Mouse (Mus musculus) limb, embryonic 15.5 days (tissue): Measurements from ENCODE around the gene Phlpp1. TPM values are rescaled to one million over a fixed set of nuclear protein-coding genes. Genes with fewer than 3 reads are reported as not detected.

Source experiments
- ATAC-seq: fragments of 200-750 bp; cut with Nextera tagmentation; 2 replicates; pipeline ENCODE4 v1.8.0; 2017; ENCODE audit warnings: low read depth, moderate TSS enrichment; ENCODE audit not compliant: insufficient number of reproducible peaks, low FRiP score, low TSS enrichment
- H3K27ac ChIP-seq: fragments of 300-500 bp; sonication (generic); 2 replicates; pipeline ENCODE4 v1.5.1; 2015; ENCODE audit warnings: moderate library complexity, mild to moderate bottlenecking, inconsistent platforms
- H3K27me3 ChIP-seq: fragments of 300-500 bp; sonication (generic); 2 replicates; pipeline ENCODE4 v1.6.1; 2015; ENCODE audit warnings: inconsistent platforms
- H3K36me3 ChIP-seq: fragments of 300-500 bp; sonication (generic); 2 replicates; pipeline ENCODE4 v1.6.1; 2015; ENCODE audit warnings: inconsistent platforms
- H3K4me1 ChIP-seq: fragments of 300-500 bp; sonication (generic); 2 replicates; pipeline ENCODE4 v1.6.1; 2015; ENCODE audit warnings: inconsistent platforms
- H3K4me2 ChIP-seq: fragments of 300-500 bp; sonication (generic); 2 replicates; pipeline ENCODE4 v1.6.1; 2015; ENCODE audit warnings: mild to moderate bottlenecking, inconsistent platforms
- H3K4me3 ChIP-seq: fragments of 300-500 bp; sonication (generic); 2 replicates; pipeline ENCODE4 v1.5.1; 2015; ENCODE audit warnings: mild to moderate bottlenecking, inconsistent platforms
- H3K9ac ChIP-seq: fragments of 300-500 bp; sonication (generic); 2 replicates; pipeline ENCODE4 v1.6.1; 2015; ENCODE audit warnings: inconsistent platforms
- H3K9me3 ChIP-seq: fragments of 300-500 bp; sonication (generic); 2 replicates; pipeline ENCODE4 v1.6.1; 2016; ENCODE audit warnings: inconsistent platforms
- WGBS: fragments of 180-500 bp; shearing (Covaris S2); methylation state at CpG from one replicate; pipeline ENCODE4 v1.1.7; 2015; 5-methylcytosine and 5-hydroxymethylcytosine counted together
- polyA plus RNA-seq: library from polyadenylated mRNA; unstranded; fragments of >200 nt; fragmentation: Nextera tagmentation; extraction: Ambion mirVana; gene quantifications from 2 replicates; pipeline ENCODE4 v1.2.1, GENCODE M21; 2015

Phlpp1 gene
- polyA plus RNA-seq, 1 experiment from 2014 or later: 4.0 TPM

- Histone ChIP-seq H3K36me3 (no peaks in the 10 kb centered on the region), H3K4me3 (no peak overlapping the region), H3K27me3 (no peaks in the 10 kb centered on the region), H3K9me3 (no peaks in the 10 kb centered on the region), H3K27ac (no peak overlapping the region), H3K9ac (no peak overlapping the region), H3K4me2 (no peak overlapping the region), H3K4me1 (peaks cover 22% of the 10 kb centered on the region)
- no peak for ATAC-seq
- 72% methylated on average over 2 of the region's 2 CpGs for WGBS
Observed at GRCm38 (mm10) chr1:106272916-106273315, 101.4 kb downstream of the Phlpp1 start.

- no peak for ATAC-seq
- Histone ChIP-seq H3K4me3 (no peak overlapping the region), H3K9me3 (no peaks in the 10 kb centered on the region), H3K4me2 (no peak overlapping the region), H3K4me1 (peaks cover 22% of the 10 kb centered on the region), H3K27me3 (no peaks in the 10 kb centered on the region), H3K9ac (no peak overlapping the region), H3K27ac (no peak overlapping the region), H3K36me3 (no peaks in the 10 kb centered on the region)
- 73% methylated on average over 6 of the region's 6 CpGs for WGBS
Observed at GRCm38 (mm10) chr1:106273801-106274200, 102.2 kb downstream of the Phlpp1 start.

- H3K9me3 ChIP-seq: no peaks in the 10 kb centered on the region
- no peak for ATAC-seq
- no peak overlapping the region for H3K4me3 ChIP-seq
- no peak overlapping the region for H3K4me2 ChIP-seq
- 51% methylated on average over 10 of the region's 10 CpGs for WGBS
- no peak overlapping the region for H3K27ac ChIP-seq
- no peaks in the 10 kb centered on the region for H3K36me3 ChIP-seq
- no peak overlapping the region for H3K9ac ChIP-seq
- H3K27me3 ChIP-seq: no peaks in the 10 kb centered on the region
- peaks cover 25% of the 10 kb centered on the region for H3K4me1 ChIP-seq
Observed at GRCm38 (mm10) chr1:106274561-106275001, 103.0 kb downstream of the Phlpp1 start.

GRCm38 (mm10) chr1:106275142-106275541 lies 103.6 kb downstream of the Phlpp1 start:
- WGBS: 79% methylated on average over 4 of the region's 4 CpGs

GRCm38 (mm10) chr1:106275731-106276130 lies 104.2 kb downstream of the Phlpp1 start:
- Histone ChIP-seq H3K4me2 (no peak overlapping the region), H3K27me3 (no peaks in the 10 kb centered on the region), H3K9me3 (no peaks in the 10 kb centered on the region), H3K4me3 (no peak overlapping the region), H3K27ac (no peak overlapping the region), H3K36me3 (no peaks in the 10 kb centered on the region), H3K9ac (no peak overlapping the region), H3K4me1 (peaks cover 31% of the 10 kb centered on the region)
- no peak for ATAC-seq
- WGBS: 47% methylated on average over 7 of the region's 7 CpGs

More at GRCm38 (mm10) chr1:106275142-106275541, 103.6 kb downstream of the Phlpp1 start:
- H3K4me1 ChIP-seq: peaks cover 30% of the 10 kb centered on the region
- H3K27ac ChIP-seq: no peak overlapping the region
- H3K9ac ChIP-seq: no peak overlapping the region
- H3K4me2 ChIP-seq: no peak overlapping the region
- no peaks in the 10 kb centered on the region for H3K36me3 ChIP-seq
- H3K9me3 ChIP-seq: no peaks in the 10 kb centered on the region
- ATAC-seq: no peak
- no peak overlapping the region for H3K4me3 ChIP-seq
- no peaks in the 10 kb centered on the region for H3K27me3 ChIP-seq

- ATAC-seq: no peak
- WGBS: 43% methylated on average over 1 of the region's 1 CpGs
- no peaks in the 10 kb centered on the region for H3K36me3 ChIP-seq
- H3K27me3 ChIP-seq: no peaks in the 10 kb centered on the region
- H3K9ac ChIP-seq: no peak overlapping the region
- H3K27ac ChIP-seq: no peak overlapping the region
- no peaks in the 10 kb centered on the region for H3K9me3 ChIP-seq
- H3K4me3 ChIP-seq: no peak overlapping the region
- peaks cover 29% of the 10 kb centered on the region for H3K4me1 ChIP-seq
- no peak overlapping the region for H3K4me2 ChIP-seq
Observed at GRCm38 (mm10) chr1:106276824-106277223, 105.3 kb downstream of the Phlpp1 start.

GRCm38 (mm10) chr1:106277286-106277685 lies 105.7 kb downstream of the Phlpp1 start:
- H3K4me3 ChIP-seq: no peak overlapping the region
- H3K27ac ChIP-seq: no peak overlapping the region
- peaks cover 28% of the 10 kb centered on the region for H3K4me1 ChIP-seq
- H3K27me3 ChIP-seq: no peaks in the 10 kb centered on the region
- H3K4me2 ChIP-seq: no peak overlapping the region
- no peak for ATAC-seq
- H3K9ac ChIP-seq: no peak overlapping the region
- H3K9me3 ChIP-seq: no peaks in the 10 kb centered on the region
- H3K36me3 ChIP-seq: no peaks in the 10 kb centered on the region
- WGBS: 52% methylated on average over 4 of the region's 4 CpGs

GRCm38 (mm10) chr1:106278552-106279060 lies 107.1 kb downstream of the Phlpp1 start:
- Histone ChIP-seq H3K36me3 (no peaks in the 10 kb centered on the region), H3K4me1 (peaks cover 28% of the 10 kb centered on the region), H3K27ac (no peak overlapping the region), H3K9ac (no peak overlapping the region), H3K4me3 (no peak overlapping the region), H3K27me3 (no peaks in the 10 kb centered on the region), H3K4me2 (no peak overlapping the region), H3K9me3 (no peaks in the 10 kb centered on the region)
- WGBS: 76% methylated on average over 5 of the region's 5 CpGs
- ATAC-seq: no peak

- H3K27ac ChIP-seq: no peak overlapping the region
- WGBS: 49% methylated on average over 2 of the region's 2 CpGs
- no peak overlapping the region for H3K9ac ChIP-seq
- H3K27me3 ChIP-seq: no peaks in the 10 kb centered on the region
- H3K4me2 ChIP-seq: no peak overlapping the region
- peaks cover 23% of the 10 kb centered on the region for H3K4me1 ChIP-seq
- ATAC-seq: no peak
- no peaks in the 10 kb centered on the region for H3K9me3 ChIP-seq
- no peak overlapping the region for H3K4me3 ChIP-seq
- H3K36me3 ChIP-seq: no peaks in the 10 kb centered on the region
Observed at GRCm38 (mm10) chr1:106279404-106280123, 108.0 kb downstream of the Phlpp1 start.

GRCm38 (mm10) chr1:106280171-106280913 lies 108.8 kb downstream of the Phlpp1 start:
- Histone ChIP-seq H3K36me3 (no peaks in the 10 kb centered on the region), H3K4me1 (peaks cover 20% of the 10 kb centered on the region), H3K4me2 (no peak overlapping the region), H3K9me3 (no peaks in the 10 kb centered on the region), H3K27ac (no peak overlapping the region), H3K4me3 (no peak overlapping the region), H3K27me3 (no peaks in the 10 kb centered on the region), H3K9ac (no peak overlapping the region)
- ATAC-seq: no peak
- WGBS: 70% methylated on average over 8 of the region's 8 CpGs

- ATAC-seq: no peak
- H3K27ac ChIP-seq: no peak overlapping the region
- no peak overlapping the region for H3K4me2 ChIP-seq
- 0 out of 2 replicates have a peak, but pooled peaks cover 3% of the 10 kb centered on the region for H3K36me3 ChIP-seq
- H3K4me3 ChIP-seq: no peak overlapping the region
- H3K9me3 ChIP-seq: no peaks in the 10 kb centered on the region
- no peaks in the 10 kb centered on the region for H3K4me1 ChIP-seq
- H3K9ac ChIP-seq: no peak overlapping the region
- 86% methylated on average over 7 of the region's 7 CpGs for WGBS
- no peaks in the 10 kb centered on the region for H3K27me3 ChIP-seq
Observed at GRCm38 (mm10) chr1:106286815-106287214, 115.3 kb downstream of the Phlpp1 start.

GRCm38 (mm10) chr1:106289065-106289464 lies 117.5 kb downstream of the Phlpp1 start:
- no peaks in the 10 kb centered on the region for H3K4me1 ChIP-seq
- H3K36me3 ChIP-seq: 0 out of 2 replicates have a peak, but pooled peaks cover 3% of the 10 kb centered on the region
- H3K9me3 ChIP-seq: no peaks in the 10 kb centered on the region
- no peak overlapping the region for H3K4me3 ChIP-seq
- H3K27ac ChIP-seq: no peak overlapping the region
- no peak overlapping the region for H3K9ac ChIP-seq
- no peak for ATAC-seq
- H3K27me3 ChIP-seq: no peaks in the 10 kb centered on the region
- no peak overlapping the region for H3K4me2 ChIP-seq
- WGBS: 77% methylated on average over 5 of the region's 5 CpGs
